Mouse (Mus musculus) megakaryocyte, embryonic 14.5 days (primary cell): ENCODE measurements around the gene Ntrk2.

ENCODE experiments used
- FLI1 ChIP-seq: IDR thresholded peaks from 2 replicates; pipeline ENCODE4 v1.6.1; 2012; ENCODE audit warnings: low read length, inconsistent platforms, mixed read lengths
- GATA1 ChIP-seq: IDR thresholded peaks from 3 replicates; pipeline ENCODE4 v1.6.1; 2012; ENCODE audit warnings: mixed read lengths, low read length, inconsistent platforms, borderline replicate concordance

GRCm38 (mm10) chr13:58866776-58867435 lies 60.5 kb downstream of the Ntrk2 start:
- TF ChIP-seq FLI1 = no peak
- no peak for TF ChIP-seq GATA1
